In genomic region chr9:104457635-104458034, GRCm38 (mm10) we compare ENCODE assay signal across 8 mouse cellular contexts.
DNase-seq lines count a peak whose midpoint lies in the region; ATAC-seq lines count a peak whose summit lies in the region.

No protein-coding gene starts in this region.

- ATAC-seq in megakaryocyte-erythroid progenitor cell, adult 5-6 weeks (replicated peaks; ENCODE audit: low FRiP score, low TSS enrichment, poor library complexity, severe bottlenecking) = no peak

- intact Hi-C loops in left cerebral cortex, postnatal 14 days (cut with DNase I) = no loop called here
- intact Hi-C loops in left cerebral cortex, postnatal 4 days (cut with DNase I) = no loop called here

- peak; percentile 1 to 4 for DNase-seq in heart, adult 18-20 months
- DNase-seq in heart, postnatal 4 days = no peak
- peak; percentile 10 to 12 for DNase-seq in left cerebral cortex, postnatal 14 days (ENCODE audit: low spot score in 2 of 2)
- no peak for DNase-seq in left cerebral cortex, postnatal 4 days
- DNase-seq in ES-CJ7 (ENCODE audit: low read depth, low spot score) (peak; percentile 9), MN1 (ENCODE audit: low spot score) (no peak)
- DNase-seq in layer of hippocampus, adult 18-20 months (ENCODE audit: low spot score in 2 of 2) = peak; percentile 11 to 73

Comparison
In these comparisons a context has a peak if more than half of its experiments do, and no peak if none do; other contexts are left out.
1. DNase-seq: peak in heart, adult 18-20 months (2 of 2), left cerebral cortex, postnatal 14 days (2 of 2), ES-CJ7 (single experiment) and layer of hippocampus, adult 18-20 months (2 of 2); none in heart, postnatal 4 days (single experiment), left cerebral cortex, postnatal 4 days (single experiment) and MN1 (single experiment).